Mouse (Mus musculus): ENCODE measurements at regions not wholly inside any gene's neighbourhood (a gene's known extent, or its start where the extent isn't known, plus 50 kb on each side); places are given as distances from the start of the nearest gene placed in this dataset.

GRCm38 (mm10) chr6:94898881-94899280 is 198.9 kb upstream of the Lrig1 start:
- no peak for DNase-seq

DNA sequence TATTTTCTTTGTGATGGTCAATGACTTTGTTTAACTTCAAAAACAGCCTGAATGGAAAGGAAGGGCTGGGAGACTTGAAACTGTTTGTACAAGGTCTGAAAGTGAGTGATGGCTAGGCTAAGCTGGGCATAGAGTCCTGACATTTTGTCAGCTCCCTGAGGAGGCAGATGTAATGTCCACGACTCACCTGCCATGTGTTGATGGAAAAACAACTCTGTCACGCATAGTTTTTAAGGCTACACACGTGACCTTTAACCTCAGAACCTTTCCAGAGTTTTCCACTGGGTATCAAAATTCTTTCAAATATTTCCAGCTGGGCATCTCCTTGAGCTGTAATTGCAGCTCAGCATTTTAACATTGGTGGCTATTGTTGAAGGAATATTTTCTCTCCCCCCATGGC is 190.2 kb upstream of the Lrig1 start:
- DNase-seq: peak in 1 of 2 experiments; percentile 34

DNA sequence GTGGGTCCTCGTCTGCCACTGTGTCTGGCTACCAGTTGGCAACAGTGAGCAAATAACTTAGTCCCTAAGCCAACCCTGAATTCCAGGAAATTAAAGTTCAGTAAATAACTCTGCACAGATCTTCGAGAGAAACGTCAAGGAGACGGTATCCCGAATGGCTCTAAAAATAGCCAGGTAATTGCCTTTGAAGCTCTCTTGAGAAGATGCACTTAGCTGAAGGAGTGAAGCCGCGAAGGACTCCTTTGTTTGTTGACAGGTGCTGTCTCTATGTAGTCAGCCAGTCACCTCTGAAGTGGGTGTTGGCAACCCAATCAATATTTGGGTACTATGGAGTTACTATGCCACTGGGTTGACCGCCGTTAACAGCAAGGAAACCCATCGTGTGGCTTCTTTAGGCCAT is 189.3 kb upstream of the Lrig1 start:
- DNase-seq: peak; percentile 17 to 63

GRCm38 (mm10) chr6:94881139-94881538 is 181.2 kb upstream of the Lrig1 start:
- peak; percentile 25 to 61 for DNase-seq

- no peak for DNase-seq
These were observed 175.9 kb upstream of the Lrig1 start for GRCm38 (mm10) chr6:94875841-94876240.

- DNase-seq: no peak
These were observed 175.1 kb upstream of the Lrig1 start for GRCm38 (mm10) chr6:94875065-94875464.

DNA sequence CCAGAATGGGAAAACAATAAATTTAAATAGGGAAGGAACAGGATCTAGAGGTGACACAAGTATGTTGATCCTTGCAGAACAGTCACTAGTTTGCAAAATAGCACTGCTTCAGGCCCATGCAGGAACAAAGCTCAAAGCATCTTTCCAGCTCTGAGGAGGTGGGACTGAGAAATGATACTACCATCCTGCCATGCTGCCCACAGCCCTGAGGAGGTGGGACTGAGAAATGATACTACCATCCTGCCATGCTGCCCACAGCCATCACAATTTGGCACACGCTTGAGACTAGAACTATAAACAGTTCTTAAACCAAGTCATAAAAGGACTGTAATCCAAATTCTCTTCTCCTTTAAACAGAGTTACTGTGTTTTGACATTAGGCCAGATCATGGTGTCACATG is 174.5 kb upstream of the Lrig1 start:
- no peak for DNase-seq

GRCm38 (mm10) chr6:94867952-94868351 is 168.0 kb upstream of the Lrig1 start:
- DNase-seq: no peak

- no peak for DNase-seq
These were observed 165.5 kb upstream of the Lrig1 start for GRCm38 (mm10) chr6:94865498-94865897.

- no peak for DNase-seq
These were observed 158.2 kb upstream of the Lrig1 start for GRCm38 (mm10) chr6:94858121-94858621.

- no peak for DNase-seq
These were observed 150.2 kb upstream of the Lrig1 start for GRCm38 (mm10) chr6:94850121-94850520.

DNA sequence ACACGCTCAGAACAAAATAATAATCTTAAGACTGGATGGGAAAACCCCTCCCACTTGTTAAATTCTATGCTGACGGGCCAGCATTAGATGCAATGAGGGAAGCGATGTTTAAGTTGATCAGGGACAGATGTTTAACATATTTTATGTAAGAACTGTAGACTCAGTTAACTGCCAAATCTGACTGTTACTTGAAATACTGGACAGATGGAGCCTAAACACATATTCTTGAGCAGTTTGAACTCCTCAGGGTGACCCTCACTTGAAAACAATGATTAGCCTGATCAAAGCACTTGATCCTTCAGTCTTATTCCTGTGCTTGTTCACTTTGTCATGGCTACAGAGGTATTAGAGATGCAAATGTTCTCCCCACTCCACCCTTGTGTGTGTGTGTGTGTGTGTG is 149.6 kb upstream of the Lrig1 start:
- DNase-seq: no peak

GRCm38 (mm10) chr6:94848437-94848836 is 148.5 kb upstream of the Lrig1 start:
- no peak for DNase-seq

GRCm38 (mm10) chr6:94845821-94846220 is 145.9 kb upstream of the Lrig1 start:
- DNase-seq: no peak

DNA sequence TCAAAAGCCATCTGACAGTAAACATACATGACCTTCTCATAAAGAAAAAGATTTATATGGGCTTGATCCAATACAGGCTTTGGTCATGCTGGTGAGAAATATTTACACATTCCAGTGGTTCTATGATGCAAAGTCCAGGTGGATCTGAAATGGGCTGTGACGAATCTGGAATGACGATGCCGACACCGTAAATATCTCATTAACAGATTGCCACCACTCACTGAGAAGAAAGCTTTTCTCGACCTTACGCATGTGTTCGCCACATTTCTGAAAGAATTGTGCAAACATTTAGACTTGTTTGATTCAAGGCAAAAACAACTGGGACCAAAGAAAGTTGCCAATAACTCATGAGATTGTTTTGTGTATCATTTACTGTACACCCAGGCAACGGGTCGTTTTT is 142.9 kb upstream of the Lrig1 start:
- no peak for DNase-seq

GRCm38 (mm10) chr6:94841881-94842280 is 141.9 kb upstream of the Lrig1 start:
- no peak for DNase-seq

DNA sequence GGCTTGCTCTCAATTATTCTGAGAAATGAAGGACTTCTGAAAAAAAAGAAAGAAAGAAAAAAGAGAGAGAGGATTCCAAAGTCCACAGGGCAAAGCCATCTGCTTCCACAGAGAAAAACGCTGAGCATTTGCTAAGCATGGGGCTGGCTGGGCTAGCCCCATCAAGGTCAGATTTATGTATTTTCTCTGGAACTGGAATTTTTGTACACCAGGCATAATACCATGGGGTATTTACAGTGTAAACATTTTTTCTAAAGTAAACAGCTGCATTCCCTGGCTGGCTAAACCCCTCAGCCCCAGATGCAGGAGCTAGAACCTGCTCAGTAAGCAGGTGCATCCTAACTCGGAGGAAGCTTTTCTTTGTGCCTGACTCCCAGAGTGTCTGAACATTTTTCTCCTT is 135.8 kb upstream of the Lrig1 start:
- no peak for DNase-seq

DNA sequence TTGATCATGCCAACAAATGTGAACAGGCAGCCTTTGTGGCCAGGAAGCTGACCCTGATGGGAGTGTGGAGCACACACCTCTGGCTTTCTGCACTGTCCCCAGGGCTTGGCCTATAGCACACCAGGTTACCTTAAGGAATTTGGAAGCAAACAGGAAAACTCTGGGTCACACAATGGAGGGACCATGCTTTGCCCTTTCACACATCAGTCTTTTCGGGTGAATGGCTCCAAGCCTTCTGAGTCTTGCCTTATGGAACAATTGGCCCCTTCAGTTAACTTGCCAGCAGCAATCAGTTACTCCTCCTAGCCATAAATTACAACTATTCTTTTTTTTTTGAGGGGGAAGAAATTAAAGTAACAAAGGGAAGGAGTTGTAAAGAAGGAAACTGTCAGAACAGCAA is 134.6 kb upstream of the Lrig1 start:
- no peak for DNase-seq

GRCm38 (mm10) chr6:94830801-94831200 is 130.8 kb upstream of the Lrig1 start:
- DNase-seq: no peak

DNA sequence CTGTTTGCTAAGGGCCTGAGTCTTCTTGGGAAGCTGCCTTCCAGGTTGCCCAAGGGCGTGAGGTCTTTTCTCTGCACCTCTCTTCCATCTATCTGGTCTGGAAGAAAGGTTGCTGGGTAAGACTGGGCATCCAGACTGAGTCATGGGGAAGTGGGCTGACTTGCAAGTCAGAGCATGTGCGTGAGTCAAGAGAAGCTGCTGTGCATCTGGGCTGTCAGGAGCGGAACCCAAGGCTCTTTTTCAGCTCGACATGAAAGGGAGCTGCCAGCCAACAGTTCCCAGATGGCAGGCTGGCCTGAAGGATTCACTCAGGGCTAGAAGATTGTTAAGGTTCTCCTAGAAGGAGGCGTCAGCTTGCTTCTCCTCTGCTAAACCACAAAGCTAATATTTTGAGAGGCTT is 129.3 kb upstream of the Lrig1 start:
- DNase-seq: no peak

DNA sequence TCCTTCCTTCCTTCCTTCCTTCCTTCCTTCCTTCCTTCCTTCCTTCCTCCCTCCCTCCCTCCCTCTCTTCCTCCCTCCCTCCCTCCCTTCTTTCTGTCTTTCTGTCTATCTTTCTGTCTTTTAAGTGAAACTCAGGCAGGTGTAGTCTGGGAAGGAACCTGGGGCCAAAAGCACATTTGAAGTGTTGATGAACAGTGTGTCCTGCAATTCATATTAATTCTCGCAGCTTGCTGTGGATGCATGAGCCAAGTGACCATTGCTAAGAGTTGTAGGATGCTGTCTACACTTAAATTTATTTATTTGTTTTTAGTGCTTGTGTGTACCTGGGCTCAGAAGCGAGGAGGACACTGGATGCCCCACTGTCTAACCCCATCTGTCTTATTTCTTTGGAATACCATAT is 126.7 kb upstream of the Lrig1 start:
- no peak for DNase-seq

DNA sequence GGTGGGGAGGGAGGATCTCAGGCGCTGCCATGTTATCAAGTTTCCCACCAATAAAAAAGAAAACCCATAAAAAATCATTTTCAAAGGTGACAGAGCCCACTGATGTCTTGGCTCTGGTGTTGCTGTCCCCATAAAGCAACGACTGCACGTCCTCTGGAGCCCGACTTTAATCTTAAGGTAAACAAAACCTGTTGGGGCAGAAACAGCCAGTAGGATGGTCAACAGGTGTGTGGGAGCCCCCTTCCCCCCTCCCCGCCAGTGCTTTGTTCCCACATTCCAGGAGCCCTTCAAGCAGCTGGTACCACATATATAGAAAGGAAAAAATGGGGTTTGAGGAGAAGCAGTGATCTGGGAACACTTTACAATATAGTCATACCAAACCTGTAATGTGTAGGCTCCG is 118.3 kb upstream of the Lrig1 start:
- DNase-seq: no peak

- DNase-seq: peak; percentile 29 to 46
These were observed 116.2 kb upstream of the Lrig1 start for GRCm38 (mm10) chr6:94816161-94816560.

GRCm38 (mm10) chr6:94814711-94815110 is 114.8 kb upstream of the Lrig1 start:
- no peak for DNase-seq

DNA sequence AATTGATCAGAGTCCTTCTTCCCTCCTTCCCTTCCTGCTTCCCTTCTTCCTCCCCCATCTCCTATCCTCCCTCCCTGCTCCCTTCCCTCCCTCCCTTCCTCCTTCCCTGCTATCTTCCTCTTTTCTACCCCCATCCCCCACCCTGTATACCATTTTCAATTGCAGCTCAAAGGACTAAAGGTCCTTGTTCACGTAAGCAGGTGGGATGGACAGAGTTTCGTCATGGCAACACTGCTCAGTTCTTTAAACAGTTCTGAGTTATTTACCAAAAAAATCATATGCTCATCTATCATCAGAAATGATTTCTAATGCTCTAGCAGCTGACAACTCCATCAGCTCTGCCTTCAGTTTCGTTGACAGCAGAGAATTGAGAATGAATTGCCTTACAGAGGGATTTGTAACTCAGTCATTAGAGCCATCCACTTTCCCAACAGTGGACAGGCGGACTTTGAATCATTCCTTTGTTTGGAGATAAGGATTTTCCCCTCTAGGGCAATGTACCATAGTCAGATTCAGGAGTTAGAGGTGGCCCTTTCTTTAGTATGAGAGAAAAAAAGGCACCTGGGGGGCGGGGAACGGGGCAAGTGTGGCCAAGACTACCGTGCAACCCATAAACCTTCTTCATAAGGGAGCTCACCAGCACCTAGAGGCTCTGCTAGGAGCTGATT is 113.7 kb upstream of the Lrig1 start:
- DNase-seq: no peak

All from lung, adult 18-20 months (tissue).